Mouse (Mus musculus): ENCODE measurements around the gene Dab2. TPM values are rescaled to one million over a fixed set of nuclear protein-coding genes. Genes with fewer than 3 reads are reported as not detected.
A peak's percentile ranks its signal among the peaks of the same experiment; 100 is the strongest.

Gene Dab2
- polyA plus RNA-seq, 1 experiment from 2014 or later = 10.6 TPM

- Histone ChIP-seq H3K4me1 (no peaks in the 10 kb centered on the region), H3K27me3 (no peaks in the 10 kb centered on the region), H3K27ac (no peak overlapping the region), H3K4me3 (no peak overlapping the region), H3K36me3 (ENCODE audit: poor library complexity, severe bottlenecking) (no peaks in the 10 kb centered on the region), H3K9ac (no peak overlapping the region), H3K9me3 (replicated peaks) (no peaks in the 10 kb centered on the region), H3K4me2 (no peak overlapping the region)
- no peak for ATAC-seq
- WGBS = 96% methylated on average over 2 of the region's 2 CpGs
Measured at GRCm38 (mm10) chr15:6402433-6402832, 102.8 kb downstream of the Dab2 start.

GRCm38 (mm10) chr15:6404172-6404571 is 104.6 kb downstream of the Dab2 start:
- no peaks in the 10 kb centered on the region for H3K9me3 ChIP-seq (replicated peaks)
- 89% methylated on average over 5 of the region's 5 CpGs for WGBS

GRCm38 (mm10) chr15:6406771-6407170 is 107.2 kb downstream of the Dab2 start:
- H3K4me3 ChIP-seq = no peak overlapping the region
- no peak overlapping the region for H3K4me2 ChIP-seq
- no peak overlapping the region for H3K9ac ChIP-seq
- no peaks in the 10 kb centered on the region for H3K27me3 ChIP-seq
- H3K4me1 ChIP-seq = no peaks in the 10 kb centered on the region
- ATAC-seq = no peak
- no peaks in the 10 kb centered on the region for H3K9me3 ChIP-seq (replicated peaks)
- H3K27ac ChIP-seq = no peak overlapping the region
- 83% methylated on average over 6 of the region's 6 CpGs for whole genome bisulfite sequencing
- H3K36me3 ChIP-seq (ENCODE audit: poor library complexity, severe bottlenecking) = no peaks in the 10 kb centered on the region

More at GRCm38 (mm10) chr15:6404172-6404571, 104.6 kb downstream of the Dab2 start:
- no peak overlapping the region for H3K27ac ChIP-seq
- no peak overlapping the region for H3K4me2 ChIP-seq
- no peak for ATAC-seq
- no peaks in the 10 kb centered on the region for H3K4me1 ChIP-seq
- H3K36me3 ChIP-seq (ENCODE audit: poor library complexity, severe bottlenecking) = no peaks in the 10 kb centered on the region
- no peaks in the 10 kb centered on the region for H3K27me3 ChIP-seq
- H3K9ac ChIP-seq = no peak overlapping the region
- no peak overlapping the region for H3K4me3 ChIP-seq

- H3K4me2 ChIP-seq = no peak overlapping the region
- no peak overlapping the region for H3K9ac ChIP-seq
- no peak for ATAC-seq
- WGBS = 92% methylated on average over 8 of the region's 8 CpGs
- no peaks in the 10 kb centered on the region for H3K27me3 ChIP-seq
- no peaks in the 10 kb centered on the region for H3K4me1 ChIP-seq
- no peak overlapping the region for H3K4me3 ChIP-seq
- H3K9me3 ChIP-seq (replicated peaks) = no peaks in the 10 kb centered on the region
- H3K36me3 ChIP-seq (ENCODE audit: poor library complexity, severe bottlenecking) = no peaks in the 10 kb centered on the region
- no peak overlapping the region for H3K27ac ChIP-seq
Measured at GRCm38 (mm10) chr15:6409031-6409430, 109.4 kb downstream of the Dab2 start.

- H3K36me3 ChIP-seq (ENCODE audit: poor library complexity, severe bottlenecking) = no peaks in the 10 kb centered on the region
- no peak overlapping the region for H3K9ac ChIP-seq
- no peak overlapping the region for H3K4me3 ChIP-seq
- H3K27ac ChIP-seq = no peak overlapping the region
- H3K27me3 ChIP-seq = no peaks in the 10 kb centered on the region
- H3K4me1 ChIP-seq = no peaks in the 10 kb centered on the region
- H3K4me2 ChIP-seq = no peak overlapping the region
- no peaks in the 10 kb centered on the region for H3K9me3 ChIP-seq (replicated peaks)
- 94% methylated on average over 3 of the region's 3 CpGs for WGBS
- ATAC-seq = no peak
Measured at GRCm38 (mm10) chr15:6410161-6410560, 110.6 kb downstream of the Dab2 start.

GRCm38 (mm10) chr15:6411334-6411733 is 111.7 kb downstream of the Dab2 start:
- Histone ChIP-seq H3K27me3 (no peaks in the 10 kb centered on the region), H3K4me1 (no peaks in the 10 kb centered on the region), H3K4me2 (no peak overlapping the region), H3K27ac (no peak overlapping the region), H3K9ac (no peak overlapping the region), H3K4me3 (no peak overlapping the region), H3K9me3 (replicated peaks) (no peaks in the 10 kb centered on the region), H3K36me3 (ENCODE audit: poor library complexity, severe bottlenecking) (no peaks in the 10 kb centered on the region)
- no peak for ATAC-seq
- 90% methylated on average over 6 of the region's 6 CpGs for whole genome bisulfite sequencing

GRCm38 (mm10) chr15:6415317-6415716 is 115.7 kb downstream of the Dab2 start:
- Histone ChIP-seq H3K27ac (no peak overlapping the region), H3K4me2 (no peak overlapping the region), H3K4me3 (no peak overlapping the region), H3K4me1 (no peaks in the 10 kb centered on the region), H3K36me3 (ENCODE audit: poor library complexity, severe bottlenecking) (no peaks in the 10 kb centered on the region), H3K9ac (no peak overlapping the region), H3K27me3 (no peaks in the 10 kb centered on the region), H3K9me3 (replicated peaks) (no peaks in the 10 kb centered on the region)
- WGBS = 91% methylated on average over 5 of the region's 5 CpGs
- no peak for ATAC-seq

- Histone ChIP-seq H3K9me3 (replicated peaks) (no peaks in the 10 kb centered on the region), H3K4me3 (no peak overlapping the region), H3K4me2 (no peak overlapping the region), H3K9ac (no peak overlapping the region), H3K27me3 (no peaks in the 10 kb centered on the region), H3K27ac (no peak overlapping the region), H3K36me3 (ENCODE audit: poor library complexity, severe bottlenecking) (no peaks in the 10 kb centered on the region), H3K4me1 (peaks cover 18% of the 10 kb centered on the region)
- peak; percentile 53; the same call in 1 of the 2 replicates for ATAC-seq
- 33% methylated on average over 7 of the region's 7 CpGs for WGBS
Measured at GRCm38 (mm10) chr15:6431777-6432176, 132.2 kb downstream of the Dab2 start.

GRCm38 (mm10) chr15:6432411-6432810 is 132.8 kb downstream of the Dab2 start:
- Histone ChIP-seq H3K4me3 (no peak overlapping the region), H3K27ac (no peak overlapping the region), H3K36me3 (ENCODE audit: poor library complexity, severe bottlenecking) (no peaks in the 10 kb centered on the region), H3K9me3 (replicated peaks) (no peaks in the 10 kb centered on the region), H3K9ac (no peak overlapping the region), H3K4me2 (no peak overlapping the region), H3K4me1 (peaks cover 18% of the 10 kb centered on the region), H3K27me3 (no peaks in the 10 kb centered on the region)
- peak; percentile 65; the same call in 1 of the 2 replicates for ATAC-seq
- 80% methylated on average over 7 of the region's 7 CpGs for WGBS

- Histone ChIP-seq H3K9ac (no peak overlapping the region), H3K27me3 (no peaks in the 10 kb centered on the region), H3K4me3 (no peak overlapping the region), H3K4me1 (peaks cover 18% of the 10 kb centered on the region), H3K36me3 (ENCODE audit: poor library complexity, severe bottlenecking) (no peaks in the 10 kb centered on the region), H3K27ac (no peak overlapping the region), H3K9me3 (replicated peaks) (no peaks in the 10 kb centered on the region), H3K4me2 (no peak overlapping the region)
- 89% methylated on average over 7 of the region's 7 CpGs for WGBS
- ATAC-seq = no peak
Measured at GRCm38 (mm10) chr15:6435281-6435680, 135.7 kb downstream of the Dab2 start.

GRCm38 (mm10) chr15:6435773-6436172 is 136.2 kb downstream of the Dab2 start:
- H3K4me2 ChIP-seq = no peak overlapping the region
- no peaks in the 10 kb centered on the region for H3K9me3 ChIP-seq (replicated peaks)
- H3K4me3 ChIP-seq = no peak overlapping the region
- H3K27me3 ChIP-seq = no peaks in the 10 kb centered on the region
- H3K36me3 ChIP-seq (ENCODE audit: poor library complexity, severe bottlenecking) = no peaks in the 10 kb centered on the region
- no peak overlapping the region for H3K9ac ChIP-seq
- no peak for ATAC-seq
- H3K27ac ChIP-seq = no peak overlapping the region
- 89% methylated on average over 2 of the region's 2 CpGs for WGBS
- H3K4me1 ChIP-seq = peaks cover 18% of the 10 kb centered on the region

GRCm38 (mm10) chr15:6438685-6439084 is 139.1 kb downstream of the Dab2 start:
- no peaks in the 10 kb centered on the region for H3K36me3 ChIP-seq (ENCODE audit: poor library complexity, severe bottlenecking)
- 90% methylated on average over 3 of the region's 3 CpGs for WGBS
- no peak overlapping the region for H3K27ac ChIP-seq

GRCm38 (mm10) chr15:6444452-6444851 is 144.9 kb downstream of the Dab2 start:
- no peak overlapping the region for H3K4me3 ChIP-seq
- no peaks in the 10 kb centered on the region for H3K27me3 ChIP-seq
- ATAC-seq = no peak
- H3K36me3 ChIP-seq (ENCODE audit: poor library complexity, severe bottlenecking) = no peaks in the 10 kb centered on the region
- H3K4me2 ChIP-seq = no peak overlapping the region
- H3K9me3 ChIP-seq (replicated peaks) = no peaks in the 10 kb centered on the region
- H3K4me1 ChIP-seq = peaks cover 8% of the 10 kb centered on the region; the same call in 1 of the 2 replicates
- no peak overlapping the region for H3K27ac ChIP-seq
- 90% methylated on average over 2 of the region's 2 CpGs for WGBS
- H3K9ac ChIP-seq = no peak overlapping the region

More at GRCm38 (mm10) chr15:6438685-6439084, 139.1 kb downstream of the Dab2 start:
- no peak for ATAC-seq
- Histone ChIP-seq H3K4me3 (no peak overlapping the region), H3K9me3 (replicated peaks) (no peaks in the 10 kb centered on the region), H3K4me2 (no peak overlapping the region), H3K9ac (no peak overlapping the region), H3K27me3 (no peaks in the 10 kb centered on the region), H3K4me1 (peaks cover 5% of the 10 kb centered on the region)

Data from forebrain, embryonic 13.5 days (tissue).